Mouse (Mus musculus) liver, adult (tissue): ENCODE results near the gene Ces1e.

Experiments
- GATA4 ChIP-seq: IDR thresholded peaks from 2 replicates; pipeline ENCODE4 v1.6.1; 2014; ENCODE audit warnings: mild to moderate bottlenecking, low read length; ENCODE audit not compliant: insufficient replicate concordance

The Ces1e gene

GRCm38 (mm10) chr8:93211091-93211490 lies 18.3 kb downstream of the Ces1e start:
- no peak for TF ChIP-seq GATA4

- TF ChIP-seq GATA4 = peak; percentile 52; the same call in 1 of the 2 replicates
Measured at GRCm38 (mm10) chr8:93197685-93198525, 31.5 kb downstream of the Ces1e start, which contains the start of gene Ces1d. Ces1d (minus strand) TSS chr8:93197838.

- TF ChIP-seq GATA4 = no peak
Measured at GRCm38 (mm10) chr8:93196436-93196835, 33.0 kb downstream of the Ces1e start.

- TF ChIP-seq GATA4 = no peak
Measured at GRCm38 (mm10) chr8:93180581-93181129, 48.8 kb downstream of the Ces1e start.

- TF ChIP-seq GATA4 = no peak
Measured at GRCm38 (mm10) chr8:93176593-93176992, 52.8 kb downstream of the Ces1e start.

- TF ChIP-seq GATA4 = no peak
Measured at GRCm38 (mm10) chr8:93174554-93174953, 54.9 kb downstream of the Ces1e start.

GRCm38 (mm10) chr8:93171846-93172590 lies 57.4 kb downstream of the Ces1e start:
- no peak for TF ChIP-seq GATA4

GRCm38 (mm10) chr8:93163363-93163762 lies 66.1 kb downstream of the Ces1e start:
- TF ChIP-seq GATA4 = no peak

- TF ChIP-seq GATA4 = no peak
Measured at GRCm38 (mm10) chr8:93151401-93151800, 78.0 kb downstream of the Ces1e start.
